Mouse (Mus musculus) heart, adult 2 months (tissue): ENCODE measurements at regions not wholly inside any gene's neighbourhood (a gene's known extent, or its start where the extent isn't known, plus 50 kb on each side); places are given as distances from the start of the nearest gene placed in this dataset.

ENCODE experiments used
- DNase-seq, 2 experiments: peaks; one replicate each; pipeline ENCODE4 v3.0.0; 2021
- H3K27ac ChIP-seq: fragments of 200-600 bp; 2 replicates; pipeline ENCODE4 v1.8.1; 2022
- H3K27me3 ChIP-seq: fragments of 200-500 bp; 2 replicates; pipeline ENCODE4 v1.6.1; 2012; ENCODE audit warnings: mild to moderate bottlenecking, low read length, inconsistent platforms, mixed read lengths; ENCODE audit not compliant: control insufficient read depth, insufficient read depth
- H3K36me3 ChIP-seq: fragments of 200-500 bp; 2 replicates; pipeline ENCODE4 v1.6.1; 2012; ENCODE audit warnings: low read length, inconsistent platforms; ENCODE audit not compliant: control insufficient read depth, insufficient read depth
- H3K4me1 ChIP-seq: fragments of 200-500 bp; 2 replicates; pipeline ENCODE4 v1.6.1; 2011; ENCODE audit warnings: low read length; ENCODE audit not compliant: control insufficient read depth, insufficient read depth
- H3K4me3 ChIP-seq: fragments of 200-600 bp; 2 replicates; pipeline ENCODE4 v1.8.1; 2022
- H3K79me2 ChIP-seq: fragments of 200-500 bp; replicated peaks from 2 replicates; pipeline ENCODE4 v1.6.1; 2012; ENCODE audit warnings: mild to moderate bottlenecking, inconsistent platforms, low read length, moderate library complexity, mixed read lengths; ENCODE audit not compliant: control insufficient read depth, insufficient read depth
- H3K9ac ChIP-seq: fragments of 200-500 bp; 2 replicates; pipeline ENCODE4 v1.6.1; 2012; ENCODE audit warnings: low read depth, mild to moderate bottlenecking, control low read depth, inconsistent platforms, low read length, mixed read lengths
- CTCF ChIP-seq: fragments of 200-600 bp; IDR thresholded peaks from 2 replicates; pipeline ENCODE4 v1.8.1; 2022; ENCODE audit warnings: antibody characterized with exemption, mild to moderate bottlenecking, moderate library complexity
- EP300 ChIP-seq: fragments of 200-500 bp; IDR thresholded peaks from 2 replicates; pipeline ENCODE4 v1.6.1; 2011; ENCODE audit warnings: low read depth, low read length, control low read depth; ENCODE audit not compliant: insufficient read depth
- POLR2A ChIP-seq: fragments of 200-500 bp; IDR thresholded peaks from 2 replicates; pipeline ENCODE4 v1.6.1; 2011; ENCODE audit warnings: mild to moderate bottlenecking, low read depth, low read length, control low read depth; ENCODE audit not compliant: insufficient read depth
- WGBS: fragments of 180-500 bp; shearing (Covaris S2); methylation state at CpG from one replicate; pipeline ENCODE4 v1.1.7; 2018; 5-methylcytosine and 5-hydroxymethylcytosine counted together
- intact Hi-C: fragments of 180-260 bp; cut with DNase I; formaldehyde crosslinking; loops from one replicate; pipeline ENCODE4 v1.15.1; 2025

- Histone ChIP-seq H3K4me3 (no peak overlapping the region), H3K9ac (no peak overlapping the region), H3K27me3 (no peaks in the 10 kb centered on the region), H3K36me3 (no peaks in the 10 kb centered on the region), H3K4me1 (peaks cover 2% of the 10 kb centered on the region), H3K79me2 (no peaks in the 10 kb centered on the region), H3K27ac (no peak overlapping the region)
- DNase-seq: no peak
- intact Hi-C loops: no loop called here
- WGBS: 98% methylated on average over 2 of the region's 2 CpGs
- TF ChIP-seq EP300 (no peak), POLR2A (no peak), CTCF (no peak)
Measured at GRCm38 (mm10) chr9:63063525-63063924, 75.8 kb upstream of the Pias1 start.

GRCm38 (mm10) chr9:63060740-63061139 is 73.0 kb upstream of the Pias1 start:
- no peak overlapping the region for H3K4me3 ChIP-seq
- H3K9ac ChIP-seq: no peak overlapping the region
- no peak for DNase-seq
- H3K4me1 ChIP-seq: peaks cover 2% of the 10 kb centered on the region
- no peak overlapping the region for H3K27ac ChIP-seq
- no peaks in the 10 kb centered on the region for H3K79me2 ChIP-seq
- no peaks in the 10 kb centered on the region for H3K36me3 ChIP-seq
- intact Hi-C loops: no loop called here
- WGBS: 74% methylated on average over 5 of the region's 5 CpGs
- no peaks in the 10 kb centered on the region for H3K27me3 ChIP-seq
- TF ChIP-seq POLR2A: no peak
- TF ChIP-seq EP300: no peak
- no peak for TF ChIP-seq CTCF

- no peak overlapping the region for H3K9ac ChIP-seq
- H3K27ac ChIP-seq: peak overlapping the region; percentile 17
Measured at GRCm38 (mm10) chr9:63059234-63059842, 71.6 kb upstream of the Pias1 start.

GRCm38 (mm10) chr9:63058506-63059233 is 70.9 kb upstream of the Pias1 start:
- no peak overlapping the region for H3K4me3 ChIP-seq
- TF ChIP-seq CTCF: no peak
- no peak for TF ChIP-seq POLR2A
- TF ChIP-seq EP300: no peak
- DNase-seq: no peak
- H3K79me2 ChIP-seq: no peaks in the 10 kb centered on the region
- no peak overlapping the region for H3K9ac ChIP-seq
- H3K27me3 ChIP-seq: no peaks in the 10 kb centered on the region
- H3K36me3 ChIP-seq: no peaks in the 10 kb centered on the region
- WGBS: 57% methylated on average over 16 of the region's 16 CpGs
- peaks cover 2% of the 10 kb centered on the region for H3K4me1 ChIP-seq
- H3K27ac ChIP-seq: no peak overlapping the region
- intact Hi-C loops: loop anchor here (5.0 kb wide), 1 partner anchor 211 kb away; no protein-coding TSS in a partner anchor

More at GRCm38 (mm10) chr9:63059234-63059842, 71.6 kb upstream of the Pias1 start:
- no peaks in the 10 kb centered on the region for H3K79me2 ChIP-seq
- H3K36me3 ChIP-seq: no peaks in the 10 kb centered on the region
- TF ChIP-seq EP300 (no peak), POLR2A (0 out of 2 replicates have a peak, but pooled peaks have one; percentile 31)
- intact Hi-C loops: loop anchor here (5.0 kb wide), 1 partner anchor 212 kb away; no protein-coding TSS in a partner anchor
- peak; percentile 65 to 68 for DNase-seq
- H3K27me3 ChIP-seq: no peaks in the 10 kb centered on the region
- H3K4me3 ChIP-seq: no peak overlapping the region
- 18% methylated on average over 10 of the region's 10 CpGs for WGBS
- peaks cover 2% of the 10 kb centered on the region for H3K4me1 ChIP-seq

- Histone ChIP-seq H3K9ac (no peak overlapping the region), H3K27ac (no peak overlapping the region), H3K4me3 (no peak overlapping the region), H3K36me3 (no peaks in the 10 kb centered on the region), H3K27me3 (no peaks in the 10 kb centered on the region), H3K79me2 (no peaks in the 10 kb centered on the region), H3K4me1 (peaks cover 2% of the 10 kb centered on the region)
- intact Hi-C loops: loop anchor here (5.0 kb wide), 1 partner anchor 210 kb away; no protein-coding TSS in a partner anchor
- DNase-seq: no peak
- 86% methylated on average over 9 of the region's 9 CpGs for WGBS
- TF ChIP-seq CTCF (no peak), EP300 (no peak), POLR2A (no peak)
Measured at GRCm38 (mm10) chr9:63056695-63057349, 69.1 kb upstream of the Pias1 start.

- Histone ChIP-seq H3K9ac (no peak overlapping the region), H3K36me3 (no peaks in the 10 kb centered on the region), H3K4me1 (no peaks in the 10 kb centered on the region), H3K27me3 (no peaks in the 10 kb centered on the region), H3K27ac (no peak overlapping the region), H3K4me3 (no peak overlapping the region), H3K79me2 (no peaks in the 10 kb centered on the region)
- TF ChIP-seq EP300: no peak
- no peak for TF ChIP-seq CTCF
- TF ChIP-seq POLR2A: no peak
- intact Hi-C loops: no loop called here
- DNase-seq: no peak
- WGBS: 38% methylated on average over 4 of the region's 4 CpGs
Measured at GRCm38 (mm10) chr9:63052181-63052580, 64.5 kb upstream of the Pias1 start.
